Mouse (Mus musculus): Measurements from ENCODE around the gene Zc3h13.

DNA sequence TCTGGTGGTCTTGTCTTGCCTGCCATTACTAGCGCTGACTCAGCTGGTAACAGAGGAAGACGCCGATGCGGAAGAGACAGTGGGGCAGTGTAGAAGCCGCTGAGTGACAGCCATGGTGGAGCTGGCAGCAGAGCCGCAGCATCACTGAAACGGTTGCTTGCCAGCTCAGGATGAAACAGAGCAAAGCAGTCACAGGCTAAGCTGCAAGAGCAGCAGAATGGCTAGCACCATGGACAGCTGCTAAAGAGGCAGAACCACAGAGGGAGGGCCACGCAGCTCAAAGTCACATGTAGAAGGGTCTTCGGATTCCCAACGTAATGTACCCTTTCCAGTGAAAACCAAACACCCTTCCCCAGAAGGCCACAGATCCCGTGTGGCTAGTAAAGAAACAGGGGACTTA is 82.6 kb downstream of the Zc3h13 start:
- no peak for TF ChIP-seq CTCF (IDR thresholded peaks at IDR 0.05; ENCODE audit: low read depth, low read length)
- TF ChIP-seq POLR2A (IDR thresholded peaks at IDR 0.05; ENCODE audit: insufficient read depth, low read length) = no peak
